Comparison of ENCODE assay signal across 7 mouse cellular contexts in genomic region chr14:26969856-26970407, GRCm38 (mm10). TPM values are rescaled to one million over a fixed set of nuclear protein-coding genes. Genes with fewer than 3 reads are reported as not detected.
A peak's percentile ranks its signal among the peaks of the same experiment; 100 is the strongest.
DNase-seq lines count a peak whose midpoint lies in the region; ATAC-seq and TF ChIP-seq lines count a peak whose summit lies in the region.

No protein-coding gene starts in this region.

- peaks cover 4% of the 10 kb centered on the region for H3K27me3 ChIP-seq in CH12.LX (replicated peaks)
- no peaks in the 10 kb centered on the region for H3K27me3 ChIP-seq in heart, embryonic 13.5 days (replicated peaks)
- H3K27me3 ChIP-seq in lung, embryonic 16.5 days (ENCODE audit: control insufficient read depth, insufficient read depth, low read depth, low read length), result no peaks in the 10 kb centered on the region

- H3K36me3 ChIP-seq in CH12.LX (replicated peaks in 1 of 2; ENCODE audit: control insufficient read depth in 1 of 2, insufficient read depth in 1 of 2, low read length in 1 of 2), result no peaks in the 10 kb centered on the region
- no peaks in the 10 kb centered on the region for H3K36me3 ChIP-seq in heart, embryonic 13.5 days
- H3K36me3 ChIP-seq in lung, embryonic 16.5 days (ENCODE audit: control insufficient read depth, insufficient read depth, low read length), result no peaks in the 10 kb centered on the region

- H3K4me2 ChIP-seq in CH12.LX (ENCODE audit: insufficient read depth, low read depth, poor library complexity, severe bottlenecking), result peak overlapping the region; percentile 79
- peak overlapping the region; percentile 80 for H3K4me2 ChIP-seq in heart, embryonic 13.5 days
- H3K4me2 ChIP-seq in lung, embryonic 16.5 days (ENCODE audit: low read depth, low read length), result peak overlapping the region; percentile 80

- dilution Hi-C loops in CH12.LX (cut with MboI; ENCODE audit: extremely low pct_ligation_motif_present, extremely low pct_unique_long_range_greater_than_20kb, low sequenced_read_pairs), result no loop called here

- peaks cover 2% of the 10 kb centered on the region for H3K9me3 ChIP-seq in CH12.LX (replicated peaks; ENCODE audit: low read length)
- no peaks in the 10 kb centered on the region for H3K9me3 ChIP-seq in heart, embryonic 13.5 days
- H3K9me3 ChIP-seq in lung, embryonic 16.5 days (ENCODE audit: control insufficient read depth, low read length), result no peaks in the 10 kb centered on the region

- H3K79me2 ChIP-seq in CH12.LX (replicated peaks; ENCODE audit: control insufficient read depth, extremely low read depth, insufficient read depth, poor library complexity, severe bottlenecking), result peaks cover 15% of the 10 kb centered on the region

- peak overlapping the region; percentile 82 for H3K9ac ChIP-seq in CH12.LX (ENCODE audit: insufficient read depth, low read depth)
- H3K9ac ChIP-seq in heart, embryonic 13.5 days, result peak overlapping the region; percentile 95
- H3K9ac ChIP-seq in lung, embryonic 16.5 days (ENCODE audit: low read length), result peak overlapping the region; percentile 93

- peak overlapping the region; percentile 87 to 92 (median 90) for H3K4me3 ChIP-seq in CH12.LX (replicated peaks in 1 of 3; ENCODE audit: low read depth in 2 of 3, low read length in 2 of 3, poor library complexity in 1 of 3)
- H3K4me3 ChIP-seq in heart, embryonic 13.5 days, result peak overlapping the region; percentile 74
- H3K4me3 ChIP-seq in lung, embryonic 16.5 days (ENCODE audit: low read length), result peak overlapping the region; percentile 95

- H3K4me1 ChIP-seq in CH12.LX (ENCODE audit: control insufficient read depth in 1 of 2, insufficient read depth in 2 of 2), result peaks cover 6 to 20% of the 10 kb centered on the region in 2 experiments; a peak in 2 of 4 replicates
- peaks cover 21% of the 10 kb centered on the region for H3K4me1 ChIP-seq in heart, embryonic 13.5 days
- H3K4me1 ChIP-seq in lung, embryonic 16.5 days (replicated peaks; ENCODE audit: control insufficient read depth, insufficient read depth, low read length), result peaks cover 5% of the 10 kb centered on the region; the same call in 1 of the 2 replicates

- peak; percentile 81; the same call in 1 of the 2 replicates for ATAC-seq in heart, embryonic 13.5 days (ENCODE audit: extremely low read depth, insufficient number of reproducible peaks, low FRiP score, low TSS enrichment)
- peak; percentile 84 for ATAC-seq in lung, embryonic 16.5 days (ENCODE audit: low read depth)

- WGBS in heart, embryonic 13.5 days, result under 1% methylated on average over 62 of the region's 62 CpGs
- WGBS in lung, embryonic 16.5 days, result under 1% methylated on average over 62 of the region's 62 CpGs

- no peak for TF ChIP-seq EP300 in CH12.LX (IDR thresholded peaks at IDR 0.05; ENCODE audit: low read length)

- in situ Hi-C loops in CH12.LX (cut with MboI; ENCODE audit: low pct_ligation_motif_present, low pct_unique_long_range_greater_than_20kb, low sequenced_read_pairs), result no loop called here

- TF ChIP-seq CTCF in CH12.LX (conservative IDR thresholded peaks at IDR 0.05 in 1 of 2, IDR thresholded peaks at IDR 0.05 in 1 of 2; ENCODE audit: low read depth in 2 of 2, low read length in 2 of 2), result peak in 1 of 2 experiments; percentile 24; a peak in 2 of 4 replicates

- no peak for TF ChIP-seq POLR2A in CH12.LX (IDR thresholded peaks at IDR 0.05; ENCODE audit: low read depth, low read length)

- DNase-seq in CH12.LX (ENCODE audit: extremely low read depth), result peak; percentile 59
- DNase-seq in adipocyte (ENCODE audit: low spot score), result peak; percentile 67
- peak; percentile 78 for DNase-seq in embryo, embryonic 11 days
- DNase-seq in layer of hippocampus, postnatal 10 days (ENCODE audit: low spot score in 2 of 2), result peak; percentile 64 to 71
- peak; percentile 85 for DNase-seq in retina, postnatal 1 day

- TF ChIP-seq RAD21 in CH12.LX (IDR thresholded peaks at IDR 0.05; ENCODE audit: low read depth, low read length), result no peak

- no peak overlapping the region for H3K27ac ChIP-seq in CH12.LX (ENCODE audit: insufficient read depth, low read depth)
- peak overlapping the region; percentile 90 for H3K27ac ChIP-seq in heart, embryonic 13.5 days (replicated peaks)
- peak overlapping the region; percentile 84 for H3K27ac ChIP-seq in lung, embryonic 16.5 days (ENCODE audit: low read length)

TF ChIP-seq in CH12.LX, 34 proteins besides CTCF, POLR2A, EP300 and RAD21:
- TF ChIP-seq MAFK (IDR thresholded peaks at IDR 0.05; ENCODE audit: insufficient replicate concordance, low read length) (no peak), USF2 (conservative IDR thresholded peaks at IDR 0.05; ENCODE audit: low read depth, low read length) (no peak), SIN3A (IDR thresholded peaks at IDR 0.05; ENCODE audit: low read length) (0 out of 2 replicates have a peak, but pooled peaks have one; percentile 27), UBTF (IDR thresholded peaks at IDR 0.05; ENCODE audit: low read depth, low read length) (peak; percentile 49; the same call in 1 of the 2 replicates), MAZ (IDR thresholded peaks at IDR 0.05; ENCODE audit: low read depth, low read length) (no peak), JUN (IDR thresholded peaks at IDR 0.05; ENCODE audit: insufficient read depth, low read depth, low read length) (no peak), CHD2 (IDR thresholded peaks at IDR 0.05; ENCODE audit: low read length) (peak; percentile 88), NELFE (IDR thresholded peaks at IDR 0.05; ENCODE audit: low read depth, low read length) (no peak), PAX5 (IDR thresholded peaks at IDR 0.05; ENCODE audit: low read length) (no peak), ZNF384 (IDR thresholded peaks at IDR 0.05; ENCODE audit: low read depth, low read length) (no peak), ZC3H11A (IDR thresholded peaks at IDR 0.05; ENCODE audit: low read depth, low read length) (no peak)

RNA-seq across cellular contexts. Expression of gene Appl1, which starts 1.1 kb away (rescaled TPM):
- total RNA-seq in CH12.LX (2012; rRNA removed) (8.0 and 9.0 TPM in 2 replicates), CH12.LX (2014; rRNA removed) (11.0 and 12.6 TPM in 2 replicates)
- 11.9 and 14.7 TPM in 2 replicates for polyA plus RNA-seq in CH12.LX (2012; ENCODE audit: insufficient read length, low read depth)
- 25.7 and 31.3 TPM in 2 replicates for polyA plus RNA-seq in heart, embryonic 13.5 days (2015; fragmentation: Nextera tagmentation; extraction: Ambion mirVana)
- total RNA-seq in layer of hippocampus, postnatal 10 days (2021), result 10 to 100 TPM; 63.3 to 67.0 TPM
- 28.4 and 33.2 TPM in 2 replicates for polyA plus RNA-seq in lung, embryonic 16.5 days (2015; fragmentation: Nextera tagmentation; extraction: Ambion mirVana)

RNA-seq across cellular contexts. Expression of gene Hesx1, which starts 24.3 kb away (rescaled TPM):
- total RNA-seq in CH12.LX (2012; rRNA removed) (1.9 and 2.2 TPM in 2 replicates), CH12.LX (2014; rRNA removed) (3.6 and 3.9 TPM in 2 replicates)
- polyA plus RNA-seq in CH12.LX (2012; ENCODE audit: insufficient read length, low read depth), result 3.4 and 4.3 TPM in 2 replicates
- polyA plus RNA-seq in heart, embryonic 13.5 days (2015; fragmentation: Nextera tagmentation; extraction: Ambion mirVana), result 0.20 and 1.1 TPM in 2 replicates
- not detected for total RNA-seq in layer of hippocampus, postnatal 10 days (2021)
- not detected in 2 replicates for polyA plus RNA-seq in lung, embryonic 16.5 days (2015; fragmentation: Nextera tagmentation; extraction: Ambion mirVana)
